Mouse (Mus musculus): ENCODE measurements around the gene Dusp27.
A peak's percentile ranks its signal among the peaks of the same experiment; 100 is the strongest.

- TF ChIP-seq CTCF (IDR thresholded peaks at IDR 0.05; ENCODE audit: low read depth) (peak; percentile 93), EP300 (optimal IDR thresholded peaks at IDR 0.05) (no peak)
These were observed 33.1 kb upstream of the Dusp27 start for GRCm38 (mm10) chr1:166160569-166161445.

Data from stomach, postnatal 0 days (tissue).